Mouse (Mus musculus): ENCODE data around the gene Rev3l.

Rev3l gene

GRCm38 (mm10) chr10:39785241-39785640, 53.3 kb downstream of the Rev3l start:
- DNase-seq = no peak

- DNase-seq = no peak
Measured at GRCm38 (mm10) chr10:39793295-39793694, 61.4 kb downstream of the Rev3l start.

GRCm38 (mm10) chr10:39811507-39811906, 79.6 kb downstream of the Rev3l start:
- DNase-seq = peak; percentile 72

GRCm38 (mm10) chr10:39842621-39843020, 110.7 kb downstream of the Rev3l start:
- DNase-seq = no peak

GRCm38 (mm10) chr10:39865509-39865908, 133.6 kb downstream of the Rev3l start:
- DNase-seq = no peak

- no peak for DNase-seq
Measured at GRCm38 (mm10) chr10:39888621-39889020, 156.7 kb downstream of the Rev3l start.

- DNase-seq = peak; percentile 89
Measured at GRCm38 (mm10) chr10:39893702-39894697, 162.1 kb downstream of the Rev3l start.

- no peak for DNase-seq
Measured at GRCm38 (mm10) chr10:39896503-39896902, 164.6 kb downstream of the Rev3l start.

- DNase-seq = peak; percentile 91
Measured at GRCm38 (mm10) chr10:39898874-39899371, 167.0 kb downstream of the Rev3l start, which contains the start of gene Mfsd4b4. Gene Mfsd4b4, minus strand, starts transcription at chr10:39899238.

GRCm38 (mm10) chr10:39904191-39904590, 172.3 kb downstream of the Rev3l start:
- DNase-seq = no peak

- no peak for DNase-seq
Measured at GRCm38 (mm10) chr10:39906799-39907658, 175.1 kb downstream of the Rev3l start.

- DNase-seq = no peak
Measured at GRCm38 (mm10) chr10:39908768-39909441, 177.0 kb downstream of the Rev3l start.

GRCm38 (mm10) chr10:39912616-39913015, 180.7 kb downstream of the Rev3l start:
- DNase-seq = no peak

- peak; percentile 64 for DNase-seq
Measured at GRCm38 (mm10) chr10:39924556-39924955, 192.6 kb downstream of the Rev3l start.

Data from liver (tissue).